Mouse (Mus musculus) ZHBTc4 (cell line): Measurements from ENCODE around the gene Ptgfrn.
A peak's percentile ranks its signal among the peaks of the same experiment; 100 is the strongest.

Source experiments
- DNase-seq: peaks from one replicate; pipeline ENCODE4 v3.0.0-alpha.2; 2011; ENCODE audit warnings: low read depth, low spot score

Ptgfrn gene

GRCm38 (mm10) chr3:101116431-101117385 lies 6.6 kb upstream of the Ptgfrn start:
- DNase-seq = no peak

DNA sequence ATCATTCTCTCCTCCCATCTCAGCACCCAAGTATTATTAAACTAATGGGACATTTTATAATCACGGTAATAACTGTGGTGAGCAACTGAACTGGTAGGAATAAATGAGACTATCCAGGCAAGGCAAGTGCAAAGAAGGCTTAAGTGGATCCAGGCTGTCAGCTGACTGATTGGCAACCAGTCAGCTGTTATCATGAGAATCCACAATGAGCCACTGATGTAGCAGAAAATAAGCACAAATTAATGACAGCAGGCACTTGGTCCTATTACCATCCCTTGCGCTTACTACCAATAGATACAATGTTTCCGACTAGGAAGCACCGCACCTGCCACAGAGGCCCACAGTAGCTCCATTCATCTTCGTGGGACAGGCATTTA lies 2.4 kb upstream of the Ptgfrn start:
- DNase-seq = no peak

- DNase-seq = no peak
These were observed 1.9 kb upstream of the Ptgfrn start for GRCm38 (mm10) chr3:101111848-101112517.

DNA sequence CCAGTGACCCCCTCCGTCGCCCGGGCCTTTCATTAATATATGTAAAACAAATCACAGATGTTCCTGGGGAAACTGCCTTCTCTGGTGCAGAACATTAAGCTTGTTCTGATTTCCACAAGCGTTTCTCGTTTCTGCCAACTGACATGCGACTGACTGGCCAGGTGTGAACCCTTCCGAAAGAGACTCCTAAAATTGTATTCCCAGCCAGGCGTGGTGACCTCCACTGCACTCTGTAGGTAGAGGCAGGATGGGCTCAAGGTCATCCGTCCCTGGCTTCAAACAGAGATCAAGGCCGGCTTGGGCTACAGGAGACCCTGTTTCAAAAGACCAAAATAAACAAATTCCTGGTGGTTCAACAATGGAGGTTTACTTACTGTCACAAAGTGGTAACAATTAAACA lies 1.2 kb upstream of the Ptgfrn start:
- peak; percentile 50 for DNase-seq

- DNase-seq = no peak
These were observed 693 bp upstream of the Ptgfrn start for GRCm38 (mm10) chr3:101110838-101111103.

GRCm38 (mm10) chr3:101109558-101110021 lies 488 bp downstream of the Ptgfrn start:
- peak; percentile 61 for DNase-seq

DNA sequence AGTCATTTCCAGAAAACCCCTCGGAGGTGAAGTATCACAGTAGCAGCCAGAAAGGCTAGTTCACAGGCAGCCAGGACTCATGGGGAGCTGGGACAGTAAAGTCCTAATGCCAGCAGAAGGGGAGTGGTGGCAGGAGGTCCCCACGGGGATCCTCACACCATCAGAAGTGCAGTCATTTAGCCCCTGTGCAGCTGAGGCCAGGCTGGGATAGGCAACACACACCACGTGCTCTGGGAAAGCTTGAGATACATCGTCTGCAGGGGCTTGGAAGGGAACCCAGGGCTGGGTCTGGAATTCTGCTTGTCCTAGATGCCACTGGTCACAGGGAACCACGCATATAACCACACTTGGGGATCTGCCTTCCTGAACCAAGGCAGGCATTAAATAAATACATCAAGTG lies 1.2 kb downstream of the Ptgfrn start:
- no peak for DNase-seq

DNA sequence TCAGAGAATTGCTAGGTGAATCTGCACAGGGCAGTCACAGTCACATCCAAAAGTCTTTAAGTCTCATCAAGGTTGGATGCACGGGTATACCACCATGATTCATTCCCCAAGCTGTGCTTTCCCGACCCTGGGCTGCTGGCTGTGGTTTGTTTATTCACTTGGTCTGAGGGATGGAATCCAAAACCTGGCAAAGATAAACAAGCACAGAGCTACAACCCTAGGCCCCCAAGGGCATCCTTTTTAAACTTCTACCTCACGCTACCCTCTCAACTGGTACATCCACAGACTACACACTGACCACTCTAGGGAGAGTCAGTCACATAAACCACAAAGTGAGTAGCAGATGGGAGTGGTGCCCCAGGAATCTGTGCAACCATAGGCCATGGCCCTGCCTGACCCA lies 1.8 kb downstream of the Ptgfrn start:
- no peak for DNase-seq

GRCm38 (mm10) chr3:101106326-101106725 lies 3.8 kb downstream of the Ptgfrn start:
- no peak for DNase-seq

GRCm38 (mm10) chr3:101105486-101105885 lies 4.6 kb downstream of the Ptgfrn start:
- DNase-seq = no peak

GRCm38 (mm10) chr3:101104883-101105282 lies 5.2 kb downstream of the Ptgfrn start:
- DNase-seq = no peak

DNA sequence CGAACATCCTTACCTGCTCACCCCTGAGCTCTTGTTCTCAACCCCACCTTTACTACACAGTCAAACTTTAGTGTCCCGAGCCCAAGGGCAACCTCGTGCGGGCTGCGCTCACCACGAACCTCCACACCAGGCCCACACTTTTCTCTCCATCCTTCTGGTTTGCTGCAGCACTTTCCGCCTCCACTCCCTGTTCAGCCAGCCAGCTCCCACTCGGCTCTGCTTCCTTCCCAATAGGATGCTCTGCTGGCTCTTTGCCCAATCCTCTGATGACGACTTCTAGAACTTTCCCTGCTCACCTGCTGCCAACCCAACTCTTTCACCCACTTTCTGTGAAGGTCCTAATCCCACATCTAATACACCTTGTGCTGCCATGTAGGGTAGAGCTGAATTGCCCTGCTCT lies 6.3 kb downstream of the Ptgfrn start:
- no peak for DNase-seq

DNA sequence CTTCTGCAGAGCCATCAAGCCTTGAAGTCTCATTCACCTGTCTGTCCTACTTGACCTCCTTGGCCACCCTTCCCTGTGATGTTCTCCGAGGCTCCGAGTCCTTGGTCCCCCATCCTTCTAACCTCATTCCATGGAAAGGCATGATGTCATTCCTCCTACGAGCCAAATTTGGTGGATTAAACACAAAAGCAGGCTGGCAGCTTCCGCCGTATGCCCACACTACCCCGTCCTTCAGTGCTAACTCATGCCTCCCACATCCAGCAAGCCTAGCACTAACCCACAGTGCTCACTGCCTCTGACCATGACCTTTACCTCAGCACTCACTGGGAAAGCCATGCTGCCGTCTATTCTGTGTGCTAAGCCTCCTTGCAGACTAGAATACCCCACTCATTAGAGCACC lies 8.0 kb downstream of the Ptgfrn start:
- DNase-seq = no peak

- no peak for DNase-seq
These were observed 8.9 kb downstream of the Ptgfrn start for GRCm38 (mm10) chr3:101101184-101101583.

DNA sequence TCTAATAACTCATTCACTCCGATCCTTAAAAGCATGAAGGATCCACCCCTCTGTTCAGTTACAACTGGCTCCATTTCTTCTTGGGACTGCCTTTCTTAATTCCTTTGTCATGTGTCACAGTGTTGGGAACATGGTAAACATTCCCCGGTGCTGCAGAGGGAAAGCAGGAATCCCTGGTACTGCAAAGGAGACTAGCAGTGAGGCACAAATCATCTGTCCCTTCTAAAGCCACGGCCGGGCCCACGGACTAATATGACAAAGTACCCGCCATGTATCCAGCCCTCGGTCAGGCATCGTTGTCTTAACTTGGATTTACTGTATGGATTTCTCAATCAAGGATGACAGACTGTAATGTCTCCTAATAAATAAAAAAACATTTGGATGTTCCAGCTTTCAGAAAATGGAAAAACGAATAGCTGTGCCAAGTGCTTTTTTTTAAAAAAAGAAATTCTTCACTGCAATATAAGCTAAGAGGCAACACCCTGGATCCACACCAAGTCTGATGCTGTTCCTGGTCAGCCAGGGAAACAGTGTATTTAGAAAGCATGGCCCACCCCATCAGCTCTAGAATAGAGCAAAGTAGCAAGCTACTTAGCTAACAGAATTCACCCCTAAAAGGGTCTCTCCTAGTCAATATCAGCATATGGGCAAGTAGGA lies 10.2 kb downstream of the Ptgfrn start:
- no peak for DNase-seq

- DNase-seq = peak; percentile 76
These were observed 12.0 kb downstream of the Ptgfrn start for GRCm38 (mm10) chr3:101098073-101098472.

- no peak for DNase-seq
These were observed 12.8 kb downstream of the Ptgfrn start for GRCm38 (mm10) chr3:101097146-101097800.

- DNase-seq = no peak
These were observed 14.2 kb downstream of the Ptgfrn start for GRCm38 (mm10) chr3:101095761-101096449.

- DNase-seq = peak; percentile 76
These were observed 17.9 kb downstream of the Ptgfrn start for GRCm38 (mm10) chr3:101092202-101092601.

- no peak for DNase-seq
These were observed 23.3 kb downstream of the Ptgfrn start for GRCm38 (mm10) chr3:101086584-101087445.
